Mouse (Mus musculus): ENCODE data around the gene Cmtm1.

DNA sequence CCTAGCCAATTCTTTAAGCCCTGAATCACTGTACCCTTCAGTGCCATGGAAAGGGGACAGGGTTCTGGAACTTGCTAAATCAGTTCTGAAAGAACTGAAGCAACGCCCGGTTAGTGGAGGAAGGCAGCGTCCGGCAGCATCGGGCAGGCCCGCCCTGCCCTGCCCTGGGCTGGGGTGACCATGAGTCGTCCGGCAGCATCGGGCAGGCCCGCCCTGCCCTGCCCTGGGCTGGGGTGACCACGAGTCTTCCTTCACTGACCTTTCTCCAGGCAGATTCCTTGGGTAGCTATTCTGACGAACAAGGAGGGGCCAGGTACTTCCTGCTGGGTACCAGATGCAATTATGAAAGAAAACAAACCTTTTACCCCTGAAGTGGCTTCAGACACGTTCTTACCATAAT lies 40.1 kb upstream of the Cmtm1 start:
- TF ChIP-seq TAL1 (IDR thresholded peaks at IDR 0.05; ENCODE audit: low read length) (no peak), GATA1 (IDR thresholded peaks at IDR 0.05; ENCODE audit: low read length) (no peak)

All from erythroblast, embryonic 14.5 days (primary cell).